17 mouse cellular contexts compared by ENCODE assay signal in the genomic region with DNA sequence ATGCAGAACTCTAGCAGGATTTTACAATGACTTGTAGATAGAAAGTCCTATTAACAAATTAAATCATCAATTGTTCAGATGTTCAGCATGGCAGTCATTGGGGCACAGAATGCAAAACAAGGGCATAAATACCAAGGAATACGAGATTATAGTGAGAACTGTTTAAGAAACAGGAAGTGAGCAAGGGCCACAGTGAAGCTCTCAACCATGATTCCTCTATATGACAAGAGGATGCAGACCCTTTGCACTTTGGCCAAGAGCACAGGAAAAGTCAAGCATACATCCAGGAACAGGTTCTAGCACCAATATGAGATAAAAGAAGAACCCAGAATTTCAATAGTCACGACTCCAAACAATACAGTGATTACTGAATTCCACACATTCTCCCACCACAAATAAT. TPM values are rescaled to one million over a fixed set of nuclear protein-coding genes. Genes with fewer than 3 reads are reported as not detected.
"Had no signal": no experiment of that assay in that cellular context is flagged by ENCODE, and none has a peak within 500 bp of the region (broad histone marks: within the 10 kb centered on the region; RNA-seq: fewer than 3 reads in every experiment).

No protein-coding gene starts in this region.

- H3K36me3 ChIP-seq: limb, embryonic 10.5 days; liver, embryonic 12.5 days; lung, embryonic 15.5 days; midbrain, embryonic 15.5 days; neural tube, embryonic 13.5 days had no signal

- H3K4me3 ChIP-seq: left cerebral cortex, adult 2 months; limb, embryonic 10.5 days; liver, embryonic 12.5 days; lung, embryonic 15.5 days; megakaryocyte, embryonic 14.5 days; midbrain, embryonic 15.5 days; neural tube, embryonic 13.5 days had no signal

- H3K4me2 ChIP-seq: liver, embryonic 12.5 days; lung, embryonic 15.5 days; midbrain, embryonic 11.5 days; midbrain, embryonic 15.5 days; neural tube, embryonic 13.5 days had no signal

- H3K27ac ChIP-seq: left cerebral cortex, adult 2 months; limb, embryonic 10.5 days; liver, embryonic 12.5 days; lung, embryonic 15.5 days; midbrain, embryonic 15.5 days; neural tube, embryonic 13.5 days had no signal

- H3K9ac ChIP-seq: liver, embryonic 12.5 days; lung, embryonic 15.5 days; midbrain, embryonic 15.5 days; neural tube, embryonic 13.5 days had no signal

- H3K4me1 ChIP-seq: limb, embryonic 10.5 days; liver, embryonic 12.5 days; lung, embryonic 15.5 days; megakaryocyte, embryonic 14.5 days; midbrain, embryonic 15.5 days; neural tube, embryonic 13.5 days had no signal

- H3K27me3 ChIP-seq: liver, embryonic 12.5 days; lung, embryonic 15.5 days; megakaryocyte, embryonic 14.5 days; midbrain, embryonic 15.5 days; neural tube, embryonic 13.5 days had no signal

- H3K9me3 ChIP-seq: limb, embryonic 10.5 days; liver, embryonic 12.5 days; lung, embryonic 15.5 days; megakaryocyte, embryonic 14.5 days; midbrain, embryonic 15.5 days; neural tube, embryonic 13.5 days had no signal

- DNase-seq: kidney, adult 11 months; kidney, adult 9 months; kidney, postnatal 10 days; right cerebral cortex, postnatal 14 days; thymus, postnatal 36 days had no signal

- ATAC-seq: liver, embryonic 12.5 days; midbrain, embryonic 15.5 days had no signal

RNA-seq across cellular contexts. Expression of a gene that starts 4.0 kb away (rescaled TPM):
- total RNA-seq: left cerebral cortex, adult 2 months; left cerebral cortex, postnatal 14 days had no signal
- polyA plus RNA-seq: midbrain, embryonic 11.5 days had no signal

RNA-seq across cellular contexts. Expression of a gene that starts 27.6 kb away (rescaled TPM):
- total RNA-seq: layer of hippocampus, postnatal 25 days; left cerebral cortex, adult 2 months; left cerebral cortex, postnatal 14 days had no signal
- polyA plus RNA-seq: limb, embryonic 10.5 days; liver, embryonic 12.5 days; midbrain, embryonic 11.5 days; neural tube, embryonic 13.5 days; stomach, embryonic 16.5 days had no signal

RNA-seq across cellular contexts. Expression of a gene that starts 46.8 kb away (rescaled TPM):
- total RNA-seq: left cerebral cortex, adult 2 months; left cerebral cortex, postnatal 14 days had no signal
- polyA plus RNA-seq: limb, embryonic 10.5 days; liver, embryonic 16.5 days; lung, embryonic 15.5 days; midbrain, embryonic 11.5 days; midbrain, embryonic 15.5 days had no signal
